ENCODE assay signal across 7 mouse cellular contexts in genomic region chr13:55513828-55514227, GRCm38 (mm10). TPM values are rescaled to one million over a fixed set of nuclear protein-coding genes. Genes with fewer than 3 reads are reported as not detected.
A peak's percentile ranks its signal among the peaks of the same experiment; 100 is the strongest.
DNase-seq lines count a peak whose midpoint lies in the region; ATAC-seq and TF ChIP-seq lines count a peak whose summit lies in the region.

No protein-coding gene starts in this region.

- no peak for TF ChIP-seq POLR2A in limb, embryonic 14.5 days (IDR thresholded peaks at IDR 0.05; ENCODE audit: borderline replicate concordance, extremely low read depth, insufficient read depth, insufficient read length)

- ATAC-seq in lung, embryonic 16.5 days (ENCODE audit: low read depth) = no peak
- ATAC-seq in forebrain, embryonic 14.5 days = no peak
- ATAC-seq in limb, embryonic 14.5 days (ENCODE audit: low FRiP score, low read depth) = no peak
- no peak for ATAC-seq in stomach, embryonic 16.5 days (ENCODE audit: insufficient read depth, low FRiP score)

- WGBS in lung, embryonic 16.5 days = 36% methylated on average over 9 of the region's 9 CpGs
- 30% methylated on average over 9 of the region's 9 CpGs for WGBS in forebrain, embryonic 14.5 days
- 32% methylated on average over 9 of the region's 9 CpGs for WGBS in limb, embryonic 14.5 days
- 34% methylated on average over 9 of the region's 9 CpGs for WGBS in stomach, embryonic 16.5 days

- peaks cover 3% of the 10 kb centered on the region for H3K36me3 ChIP-seq in lung, embryonic 16.5 days (ENCODE audit: control insufficient read depth, insufficient read depth, low read length)
- H3K36me3 ChIP-seq in forebrain, embryonic 14.5 days (ENCODE audit: control insufficient read depth, insufficient read depth, low read length) = peaks cover 8% of the 10 kb centered on the region; the same call in 1 of the 2 replicates
- peaks cover 16% of the 10 kb centered on the region for H3K36me3 ChIP-seq in limb, embryonic 14.5 days (ENCODE audit: control insufficient read depth, insufficient read depth, low read length)
- H3K36me3 ChIP-seq in stomach, embryonic 16.5 days (ENCODE audit: control insufficient read depth, insufficient read depth, low read length) = no peaks in the 10 kb centered on the region

- no peaks in the 10 kb centered on the region for H3K9me3 ChIP-seq in lung, embryonic 16.5 days (ENCODE audit: control insufficient read depth, low read length)
- no peaks in the 10 kb centered on the region for H3K9me3 ChIP-seq in forebrain, embryonic 14.5 days (replicated peaks; ENCODE audit: control insufficient read depth, low read length)
- H3K9me3 ChIP-seq in limb, embryonic 14.5 days (ENCODE audit: control insufficient read depth, low read length) = no peaks in the 10 kb centered on the region
- no peaks in the 10 kb centered on the region for H3K9me3 ChIP-seq in stomach, embryonic 16.5 days (replicated peaks; ENCODE audit: control insufficient read depth, low read length)

- H3K4me2 ChIP-seq in lung, embryonic 16.5 days (ENCODE audit: low read depth, low read length) = peak overlapping the region; percentile 66
- peak overlapping the region; percentile 96 for H3K4me2 ChIP-seq in forebrain, embryonic 14.5 days (ENCODE audit: low read length)
- H3K4me2 ChIP-seq in limb, embryonic 14.5 days (replicated peaks; ENCODE audit: low read depth, low read length, severe bottlenecking) = peak overlapping the region; percentile 88
- peak overlapping the region; percentile 79 for H3K4me2 ChIP-seq in stomach, embryonic 16.5 days (ENCODE audit: low read depth, low read length)

- no peak overlapping the region for H3K9ac ChIP-seq in lung, embryonic 16.5 days (ENCODE audit: low read length)
- peak overlapping the region; percentile 84; the same call in 1 of the 2 replicates for H3K9ac ChIP-seq in forebrain, embryonic 14.5 days (ENCODE audit: low read length)
- no peak overlapping the region for H3K9ac ChIP-seq in limb, embryonic 14.5 days (ENCODE audit: low read depth, low read length, severe bottlenecking)
- H3K9ac ChIP-seq in stomach, embryonic 16.5 days (ENCODE audit: low read length) = peak overlapping the region; percentile 94

- no peak for DNase-seq in lung, postnatal 10 days
- no peak for DNase-seq in forebrain, embryonic 14.5 days (ENCODE audit: low spot score)
- DNase-seq in limb, embryonic 14.5 days (ENCODE audit: low spot score) = no peak
- DNase-seq in right cerebral cortex, postnatal 14 days = no peak
- DNase-seq in thymus, postnatal 14 days = no peak

- peaks cover 29% of the 10 kb centered on the region for H3K4me1 ChIP-seq in lung, embryonic 16.5 days (replicated peaks; ENCODE audit: control insufficient read depth, insufficient read depth, low read length)
- peaks cover 25% of the 10 kb centered on the region for H3K4me1 ChIP-seq in forebrain, embryonic 14.5 days (ENCODE audit: control insufficient read depth, insufficient read depth, low read length)
- peaks cover 24% of the 10 kb centered on the region for H3K4me1 ChIP-seq in limb, embryonic 14.5 days (ENCODE audit: control insufficient read depth, insufficient read depth, low read length)
- H3K4me1 ChIP-seq in stomach, embryonic 16.5 days (ENCODE audit: control insufficient read depth, insufficient read depth, low read length) = peaks cover 34% of the 10 kb centered on the region

- H3K4me3 ChIP-seq in lung, embryonic 16.5 days (ENCODE audit: low read length) = peak overlapping the region; percentile 63
- H3K4me3 ChIP-seq in forebrain, embryonic 14.5 days (ENCODE audit: low read depth, low read length) = peak overlapping the region; percentile 75
- peak overlapping the region; percentile 88; the same call in 1 of the 2 replicates for H3K4me3 ChIP-seq in limb, embryonic 14.5 days (replicated peaks; ENCODE audit: low read length)
- H3K4me3 ChIP-seq in stomach, embryonic 16.5 days (replicated peaks; ENCODE audit: low read length) = peak overlapping the region; percentile 92

- H3K27ac ChIP-seq in lung, embryonic 16.5 days (ENCODE audit: low read length) = no peak overlapping the region
- no peak overlapping the region for H3K27ac ChIP-seq in forebrain, embryonic 14.5 days (ENCODE audit: low read depth, low read length)
- no peak overlapping the region for H3K27ac ChIP-seq in limb, embryonic 14.5 days (replicated peaks; ENCODE audit: low read depth, low read length)
- H3K27ac ChIP-seq in stomach, embryonic 16.5 days (ENCODE audit: low read length) = no peak overlapping the region

- H3K27me3 ChIP-seq in lung, embryonic 16.5 days (ENCODE audit: control insufficient read depth, insufficient read depth, low read depth, low read length) = no peaks in the 10 kb centered on the region; the same call in 1 of the 2 replicates
- no peaks in the 10 kb centered on the region for H3K27me3 ChIP-seq in forebrain, embryonic 14.5 days (replicated peaks; ENCODE audit: control insufficient read depth, insufficient read depth, low read length)
- H3K27me3 ChIP-seq in limb, embryonic 14.5 days (ENCODE audit: control insufficient read depth, insufficient read depth, low read length) = no peaks in the 10 kb centered on the region
- no peaks in the 10 kb centered on the region for H3K27me3 ChIP-seq in stomach, embryonic 16.5 days (ENCODE audit: control insufficient read depth, insufficient read depth, low read length)

RNA-seq across cellular contexts. Expression of gene Pdlim7, which starts 0.4 kb away (rescaled TPM):
- polyA plus RNA-seq in lung, embryonic 16.5 days (2015; fragmentation: Nextera tagmentation; extraction: Ambion mirVana) = 138 and 152 TPM in 2 replicates
- polyA plus RNA-seq in forebrain, embryonic 14.5 days (2014; fragmentation: Nextera tagmentation; extraction: Ambion mirVana) = 124 and 127 TPM in 2 replicates
- polyA plus RNA-seq in limb, embryonic 14.5 days (2012; rRNA removed) = 137 and 192 TPM in 2 replicates
- polyA plus RNA-seq in limb, embryonic 14.5 days (2014; fragmentation: Nextera tagmentation; extraction: Ambion mirVana) = 148 and 162 TPM in 2 replicates
- 240 and 243 TPM in 2 replicates for polyA plus RNA-seq in stomach, embryonic 16.5 days (2015; fragmentation: Nextera tagmentation; extraction: Ambion mirVana)

RNA-seq across cellular contexts. Expression of gene Dok3, which starts 15.3 kb away (rescaled TPM):
- 3.5 and 3.8 TPM in 2 replicates for polyA plus RNA-seq in lung, embryonic 16.5 days (2015; fragmentation: Nextera tagmentation; extraction: Ambion mirVana)
- 1.4 and 2.9 TPM in 2 replicates for polyA plus RNA-seq in forebrain, embryonic 14.5 days (2014; fragmentation: Nextera tagmentation; extraction: Ambion mirVana)
- polyA plus RNA-seq in limb, embryonic 14.5 days (2012; rRNA removed) = 9.1 and 9.8 TPM in 2 replicates
- 2.4 and 4.4 TPM in 2 replicates for polyA plus RNA-seq in limb, embryonic 14.5 days (2014; fragmentation: Nextera tagmentation; extraction: Ambion mirVana)
- polyA plus RNA-seq in stomach, embryonic 16.5 days (2015; fragmentation: Nextera tagmentation; extraction: Ambion mirVana) = 4.7 and 4.9 TPM in 2 replicates

RNA-seq across cellular contexts. Expression of gene Ddx41, which starts 22.6 kb away (rescaled TPM):
- 63.5 and 66.1 TPM in 2 replicates for polyA plus RNA-seq in lung, embryonic 16.5 days (2015; fragmentation: Nextera tagmentation; extraction: Ambion mirVana)
- polyA plus RNA-seq in forebrain, embryonic 14.5 days (2014; fragmentation: Nextera tagmentation; extraction: Ambion mirVana) = 72.0 and 75.7 TPM in 2 replicates
- polyA plus RNA-seq in limb, embryonic 14.5 days (2012; rRNA removed) = 89.3 and 92.6 TPM in 2 replicates
- 59.9 and 61.6 TPM in 2 replicates for polyA plus RNA-seq in limb, embryonic 14.5 days (2014; fragmentation: Nextera tagmentation; extraction: Ambion mirVana)
- 52.5 and 53.4 TPM in 2 replicates for polyA plus RNA-seq in stomach, embryonic 16.5 days (2015; fragmentation: Nextera tagmentation; extraction: Ambion mirVana)

RNA-seq across cellular contexts. Expression of gene Dbn1, which starts 25.9 kb away (rescaled TPM):
- 100 and 115 TPM in 2 replicates for polyA plus RNA-seq in lung, embryonic 16.5 days (2015; fragmentation: Nextera tagmentation; extraction: Ambion mirVana)
- 396 and 523 TPM in 2 replicates for polyA plus RNA-seq in forebrain, embryonic 14.5 days (2014; fragmentation: Nextera tagmentation; extraction: Ambion mirVana)
- 266 and 303 TPM in 2 replicates for polyA plus RNA-seq in limb, embryonic 14.5 days (2012; rRNA removed)
- 153 and 178 TPM in 2 replicates for polyA plus RNA-seq in limb, embryonic 14.5 days (2014; fragmentation: Nextera tagmentation; extraction: Ambion mirVana)
- polyA plus RNA-seq in stomach, embryonic 16.5 days (2015; fragmentation: Nextera tagmentation; extraction: Ambion mirVana) = 111 and 113 TPM in 2 replicates

RNA-seq across cellular contexts. Expression of gene Prr7, which starts 49.8 kb away (rescaled TPM):
- 0.25 and 0.46 TPM in 2 replicates for polyA plus RNA-seq in lung, embryonic 16.5 days (2015; fragmentation: Nextera tagmentation; extraction: Ambion mirVana)
- polyA plus RNA-seq in forebrain, embryonic 14.5 days (2014; fragmentation: Nextera tagmentation; extraction: Ambion mirVana) = 6.7 and 7.4 TPM in 2 replicates
- 18.6 and 28.4 TPM in 2 replicates for polyA plus RNA-seq in limb, embryonic 14.5 days (2012; rRNA removed)
- 1.4 and 2.3 TPM in 2 replicates for polyA plus RNA-seq in limb, embryonic 14.5 days (2014; fragmentation: Nextera tagmentation; extraction: Ambion mirVana)
- polyA plus RNA-seq in stomach, embryonic 16.5 days (2015; fragmentation: Nextera tagmentation; extraction: Ambion mirVana) = 0.22 and 0.26 TPM in 2 replicates

Comparison
In these comparisons a context has a peak if more than half of its experiments do, and no peak if none do; other contexts are left out.
1. H3K9ac ChIP-seq: peak in forebrain, embryonic 14.5 days (single experiment) and stomach, embryonic 16.5 days (single experiment); none in lung, embryonic 16.5 days (single experiment) and limb, embryonic 14.5 days (single experiment).
2. Peak in every context shown above with its lines, with median percentiles within 50 percentile points of each other: H3K4me2 ChIP-seq and H3K4me3 ChIP-seq.